Mouse (Mus musculus) hindbrain, embryonic 11.5 days (tissue): ENCODE data around the gene Nfic. TPM values are rescaled to one million over a fixed set of nuclear protein-coding genes. Genes with fewer than 3 reads are reported as not detected.

Source experiments
- ATAC-seq: fragments of 200-750 bp; cut with Nextera tagmentation; 2 replicates; pipeline ENCODE4 v1.8.0; 2017; ENCODE audit warnings: mild to moderate bottlenecking, moderate TSS enrichment, moderate library complexity; ENCODE audit not compliant: low FRiP score
- DNase-seq: peaks from one replicate; pipeline ENCODE4 v3.0.0-alpha.2; 2015; ENCODE audit warnings: low spot score
- H3K27ac ChIP-seq: fragments of 300-500 bp; sonication (generic); 2 replicates; pipeline ENCODE4 v1.5.1; 2014; ENCODE audit warnings: mild to moderate bottlenecking, low read depth, low read length
- H3K27me3 ChIP-seq: fragments of 300-500 bp; sonication (generic); 2 replicates; pipeline ENCODE4 v1.6.1; 2014; ENCODE audit warnings: mild to moderate bottlenecking, low read length, moderate library complexity, mixed read lengths; ENCODE audit not compliant: control insufficient read depth, insufficient read depth
- H3K36me3 ChIP-seq: fragments of 300-500 bp; sonication (generic); 2 replicates; pipeline ENCODE4 v1.6.1; 2014; ENCODE audit warnings: mild to moderate bottlenecking, low read length, moderate library complexity, mixed read lengths; ENCODE audit not compliant: control insufficient read depth, insufficient read depth
- H3K4me1 ChIP-seq: fragments of 300-500 bp; sonication (generic); replicated peaks from 2 replicates; pipeline ENCODE4 v1.6.1; 2014; ENCODE audit warnings: low read length, mixed read lengths; ENCODE audit not compliant: control insufficient read depth, insufficient read depth
- H3K4me2 ChIP-seq: fragments of 300-500 bp; sonication (generic); replicated peaks from 2 replicates; pipeline ENCODE4 v1.6.1; 2014; ENCODE audit warnings: mild to moderate bottlenecking, low read depth, low read length
- H3K4me3 ChIP-seq: fragments of 300-500 bp; sonication (generic); 2 replicates; pipeline ENCODE4 v1.5.1; 2014; ENCODE audit warnings: low read depth, low read length
- H3K9ac ChIP-seq: fragments of 300-500 bp; sonication (generic); 2 replicates; pipeline ENCODE4 v1.6.1; 2014; ENCODE audit warnings: low read depth, low read length
- H3K9me3 ChIP-seq: fragments of 300-500 bp; sonication (generic); 2 replicates; pipeline ENCODE4 v1.6.1; 2016; ENCODE audit warnings: low read length; ENCODE audit not compliant: control insufficient read depth
- WGBS: fragments of 180-500 bp; shearing (Covaris S2); extraction: QIAGEN DNeasy Blood & Tissue Kit; methylation state at CpG from one replicate; pipeline ENCODE4 v1.1.7; 2014; 5-methylcytosine and 5-hydroxymethylcytosine counted together
- polyA plus RNA-seq: library from polyadenylated mRNA; unstranded; fragments of >200 nt; fragmentation: Nextera tagmentation; extraction: Ambion mirVana; gene quantifications from 2 replicates; pipeline ENCODE4 v1.2.1, GENCODE M21; 2014

Nfic gene
- polyA plus RNA-seq, 1 experiment from 2014 or later: 11.9 TPM

DNA sequence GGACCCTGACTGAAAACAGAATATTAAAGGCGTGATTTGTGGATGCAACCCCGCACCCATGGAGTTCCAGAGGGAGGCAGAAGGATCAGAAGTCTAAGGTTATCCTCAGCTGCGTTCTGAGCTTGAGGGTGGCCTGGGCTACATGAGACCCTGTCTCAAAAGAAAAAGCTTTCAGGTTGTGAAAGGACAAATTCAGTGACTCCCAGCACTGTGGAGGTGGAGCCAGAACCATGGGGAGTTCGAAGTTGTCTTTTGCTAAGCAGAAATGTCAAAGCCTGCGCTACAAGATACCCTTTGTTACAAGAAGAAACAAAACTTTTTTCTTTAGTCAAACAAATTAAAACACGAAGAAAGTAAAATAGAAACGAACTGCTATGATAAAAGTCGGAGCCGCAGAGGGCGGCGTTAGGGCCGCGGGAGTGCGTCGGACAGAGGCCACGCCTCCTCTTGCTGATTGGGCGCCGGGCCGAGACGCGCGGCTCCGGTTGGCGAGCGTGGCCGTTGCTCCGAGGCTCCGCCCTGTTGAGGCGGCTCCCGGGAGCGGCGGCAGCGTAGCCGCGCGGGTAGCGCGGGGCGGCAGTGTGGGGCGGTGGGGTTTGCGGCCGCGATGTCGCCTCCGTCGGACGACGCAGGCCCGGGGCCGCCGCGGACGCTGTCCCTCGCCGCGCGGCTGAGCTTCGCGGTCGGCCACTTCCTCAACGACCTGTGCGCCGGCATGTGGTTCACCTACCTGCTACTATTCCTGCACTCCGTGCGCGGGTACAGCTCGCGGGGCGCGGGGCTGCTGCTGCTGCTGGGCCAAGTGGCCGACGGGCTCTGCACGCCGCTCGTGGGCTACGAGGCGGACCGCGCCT, 98.2 kb downstream of the Nfic start, which contains the start of gene Mfsd12:
TSS of gene Mfsd12 (plus strand) at position 501 of the 854 bp plus-strand sequence.
- Histone ChIP-seq H3K27me3 (no peaks in the 10 kb centered on the region; the same call in 1 of the 2 replicates), H3K36me3 (no peaks in the 10 kb centered on the region), H3K9me3 (no peaks in the 10 kb centered on the region), H3K27ac (no peak within 1 kb of the TSS), H3K4me3 (peak within 1 kb of the TSS; percentile 70), H3K4me1 (peaks cover 9% of the 10 kb centered on the region; the same call in 1 of the 2 replicates), H3K9ac (peak within 1 kb of the TSS; percentile 74), H3K4me2 (peak within 1 kb of the TSS; percentile 99)
- 2% methylated on average over 56 of the region's 79 CpGs for WGBS
- DNase-seq (peak; percentile 90), ATAC-seq (peak; percentile 90)

DNA sequence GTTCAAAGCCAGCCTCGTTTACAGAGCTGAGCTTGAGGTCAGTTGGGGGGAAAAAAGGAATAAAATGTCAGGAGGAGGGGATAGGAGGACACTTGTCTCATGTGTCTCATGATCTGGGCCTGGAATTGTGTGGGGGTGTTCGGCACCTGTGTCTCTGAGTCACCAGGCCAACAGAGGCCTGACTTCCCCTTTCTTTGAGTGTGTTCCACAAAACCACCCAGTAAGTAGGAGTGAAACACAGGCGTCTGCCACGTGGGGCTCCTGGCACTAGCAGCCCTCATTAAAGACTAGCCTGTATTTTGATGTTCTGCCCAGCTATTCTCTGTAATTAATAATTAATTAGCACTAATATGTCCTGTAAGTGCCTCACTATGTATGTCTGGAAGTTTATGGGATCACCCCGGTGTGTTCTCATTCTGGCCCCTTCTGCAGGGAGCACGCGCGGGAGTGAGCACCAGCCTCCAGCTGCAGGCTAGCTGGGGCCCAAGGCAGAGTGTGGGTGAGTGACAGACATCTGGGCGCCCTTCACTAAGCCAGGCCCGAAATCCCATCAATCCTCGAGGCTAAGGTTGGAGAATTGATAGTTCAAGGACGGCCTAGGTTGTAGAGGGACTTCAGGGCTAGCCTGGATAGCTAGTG, 99.0 kb downstream of the Nfic start:
- ATAC-seq: peak; percentile 2; the same call in 1 of the 2 replicates
- no peak for DNase-seq
- Histone ChIP-seq H3K36me3 (no peaks in the 10 kb centered on the region), H3K27ac (no peak overlapping the region), H3K9ac (no peak overlapping the region), H3K4me1 (peaks cover 9% of the 10 kb centered on the region; the same call in 1 of the 2 replicates), H3K4me2 (no peak overlapping the region), H3K27me3 (no peaks in the 10 kb centered on the region; the same call in 1 of the 2 replicates), H3K9me3 (no peaks in the 10 kb centered on the region), H3K4me3 (no peak overlapping the region; the same call in 1 of the 2 replicates)
- WGBS: 61% methylated on average over 12 of the region's 12 CpGs

DNA sequence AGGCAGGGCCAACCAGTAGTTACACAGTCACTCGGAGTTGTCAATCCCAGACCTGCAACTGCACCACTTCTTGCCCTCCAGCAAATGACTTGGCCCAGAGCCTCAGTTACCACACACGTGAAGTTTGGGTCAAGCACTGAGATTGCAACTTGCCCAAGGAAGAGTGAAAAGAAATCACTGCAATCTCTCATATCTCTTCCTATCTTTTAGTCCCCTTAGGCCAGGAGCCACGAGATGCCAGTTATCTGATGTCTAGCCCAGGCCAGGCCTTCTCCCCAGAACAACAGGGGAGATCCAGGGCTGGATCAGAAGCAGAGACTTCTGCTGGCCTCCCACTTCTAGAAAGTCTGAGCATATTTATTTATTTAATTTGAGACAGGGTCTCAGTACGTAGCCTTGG, 99.9 kb downstream of the Nfic start:
- 0 out of 2 replicates have a peak overlapping the region, but pooled peaks have one; percentile 11 for H3K9ac ChIP-seq
- H3K4me3 ChIP-seq: no peak overlapping the region
- no peaks in the 10 kb centered on the region for H3K9me3 ChIP-seq
- 81% methylated on average over 4 of the region's 4 CpGs for WGBS
- H3K36me3 ChIP-seq: no peaks in the 10 kb centered on the region
- H3K4me2 ChIP-seq: no peak overlapping the region
- no peak overlapping the region for H3K27ac ChIP-seq
- no peak for DNase-seq
- no peak for ATAC-seq
- H3K4me1 ChIP-seq: peaks cover 9% of the 10 kb centered on the region; the same call in 1 of the 2 replicates
- H3K27me3 ChIP-seq: no peaks in the 10 kb centered on the region; the same call in 1 of the 2 replicates

DNA sequence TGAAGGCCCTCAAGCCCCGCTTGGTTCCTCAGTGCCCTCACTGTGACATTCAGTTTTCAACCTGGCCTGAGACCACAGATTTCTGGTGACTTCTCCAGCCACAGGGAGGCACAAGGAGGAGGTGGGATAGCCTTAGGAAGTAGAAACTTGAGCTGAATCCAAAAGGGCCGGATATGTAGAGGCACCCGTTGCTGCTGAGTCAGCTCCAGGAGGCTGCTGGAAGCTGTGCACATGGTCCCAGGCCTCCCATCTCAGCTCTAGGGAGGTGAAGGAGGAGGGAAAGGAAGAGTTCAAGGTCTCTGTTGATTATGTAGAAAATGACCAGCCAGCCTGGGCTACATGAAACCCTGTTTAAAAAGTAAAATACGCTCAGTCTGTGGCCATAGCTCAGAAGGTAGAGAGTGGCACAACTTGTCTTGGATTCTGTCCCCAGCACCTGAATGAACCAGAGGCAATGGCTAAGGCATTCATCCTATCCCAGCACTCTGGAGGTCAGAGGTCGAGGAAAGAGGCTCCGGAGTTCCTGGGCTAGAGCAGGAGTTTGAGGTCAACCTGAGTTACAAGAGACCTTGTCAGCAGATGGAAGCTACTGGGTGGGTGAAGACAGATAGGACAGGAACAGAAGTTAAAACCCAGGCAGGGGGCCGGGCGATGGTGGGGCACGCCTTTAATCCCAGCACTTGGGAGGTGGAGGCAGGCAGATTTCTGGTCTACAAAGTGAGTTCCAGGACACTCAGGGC, 100.5 kb downstream of the Nfic start:
- Histone ChIP-seq H3K4me3 (no peak overlapping the region), H3K4me1 (peaks cover 9% of the 10 kb centered on the region; the same call in 1 of the 2 replicates), H3K9me3 (no peaks in the 10 kb centered on the region), H3K27ac (no peak overlapping the region), H3K27me3 (no peaks in the 10 kb centered on the region; the same call in 1 of the 2 replicates), H3K36me3 (no peaks in the 10 kb centered on the region), H3K9ac (no peak overlapping the region), H3K4me2 (no peak overlapping the region)
- WGBS: 68% methylated on average over 9 of the region's 9 CpGs
- DNase-seq: no peak
- ATAC-seq: no peak

DNA sequence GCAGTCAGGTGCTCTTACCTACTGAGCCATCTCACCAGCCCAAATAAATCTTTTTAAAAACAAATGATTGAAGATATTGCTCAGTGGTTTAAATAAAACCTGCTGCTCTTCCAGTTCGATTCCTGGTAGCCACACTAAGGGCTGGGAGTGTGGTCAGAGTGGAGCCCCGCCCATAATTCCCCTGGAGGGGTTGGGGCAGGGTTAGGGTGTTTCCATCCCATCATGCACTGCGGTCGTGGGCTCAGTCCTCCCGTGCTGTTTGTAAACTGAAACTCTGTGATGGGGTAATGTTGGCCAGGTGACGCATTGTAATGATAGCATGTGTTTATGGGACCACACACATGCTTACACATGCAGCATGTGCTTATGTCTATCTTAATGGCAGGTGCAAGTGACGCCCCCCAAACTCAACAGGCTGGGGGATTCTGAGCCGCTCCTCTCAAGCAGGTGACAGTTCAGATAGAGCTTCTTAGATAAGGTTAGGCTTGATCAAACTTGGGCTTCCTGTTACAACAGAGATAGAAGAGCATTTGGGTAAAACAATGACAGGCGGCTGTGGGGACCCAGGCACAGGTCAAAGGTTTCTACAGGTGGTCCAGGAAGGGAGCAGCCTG, 103.7 kb downstream of the Nfic start:
- H3K4me1 ChIP-seq: peaks cover 11% of the 10 kb centered on the region; the same call in 1 of the 2 replicates
- no peaks in the 10 kb centered on the region for H3K9me3 ChIP-seq
- 27% methylated on average over 9 of the region's 9 CpGs for WGBS
- H3K4me3 ChIP-seq: no peak overlapping the region
- no peak for DNase-seq
- no peak overlapping the region for H3K4me2 ChIP-seq
- H3K9ac ChIP-seq: no peak overlapping the region
- H3K27ac ChIP-seq: no peak overlapping the region
- no peaks in the 10 kb centered on the region for H3K36me3 ChIP-seq
- no peak for ATAC-seq
- peaks cover 7% of the 10 kb centered on the region; the same call in 1 of the 2 replicates for H3K27me3 ChIP-seq

DNA sequence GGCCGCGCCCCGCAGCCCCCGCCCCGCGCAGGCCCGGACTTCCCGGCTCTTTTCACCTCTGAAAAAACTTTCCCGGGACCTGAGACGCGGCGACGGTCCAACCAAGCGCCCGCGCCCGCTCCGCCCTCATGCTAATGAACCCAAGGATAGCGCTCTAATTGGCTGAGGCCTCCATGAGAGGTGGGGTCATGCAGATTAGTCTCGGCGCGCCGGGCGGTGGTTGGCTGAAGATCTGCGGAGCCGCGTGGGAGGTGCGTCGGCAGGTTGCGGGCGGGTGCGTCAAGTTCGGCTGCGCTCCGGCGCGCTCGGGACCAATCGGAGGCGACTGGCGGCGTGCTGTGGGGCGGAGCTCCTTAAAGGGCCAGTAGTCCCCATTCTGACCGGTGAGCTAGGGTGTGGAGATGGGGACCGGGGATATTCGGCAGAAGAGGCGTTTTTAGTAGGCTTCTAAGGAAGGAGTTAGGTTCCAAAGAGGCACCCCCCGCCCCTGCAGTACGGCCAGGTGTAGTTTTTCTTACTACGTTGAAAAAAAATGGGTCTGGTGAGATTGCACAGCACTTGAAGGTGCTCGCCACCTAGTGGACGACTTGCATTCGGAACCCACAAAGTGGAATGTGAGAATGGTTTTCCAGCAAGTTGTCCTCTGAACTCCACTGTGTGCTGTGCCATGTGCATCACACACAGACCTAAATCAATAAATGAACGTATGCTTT, 104.9 kb downstream of the Nfic start, which contains the start of gene Hmg20b:
TSS of gene Hmg20b (minus strand) at position 130 of the 713 bp plus-strand sequence.
- Histone ChIP-seq H3K27me3 (peaks cover 7% of the 10 kb centered on the region; the same call in 1 of the 2 replicates), H3K9ac (peak within 1 kb of the TSS; percentile 88), H3K27ac (peak within 1 kb of the TSS; percentile 68; the same call in 1 of the 2 replicates), H3K4me1 (peaks cover 13% of the 10 kb centered on the region; the same call in 1 of the 2 replicates), H3K9me3 (no peaks in the 10 kb centered on the region), H3K36me3 (no peaks in the 10 kb centered on the region), H3K4me3 (peak within 1 kb of the TSS; percentile 90), H3K4me2 (peak within 1 kb of the TSS; percentile 89)
- under 1% methylated on average over 54 of the region's 54 CpGs for WGBS
- ATAC-seq (peak; percentile 95), DNase-seq (peak; percentile 97)

DNA sequence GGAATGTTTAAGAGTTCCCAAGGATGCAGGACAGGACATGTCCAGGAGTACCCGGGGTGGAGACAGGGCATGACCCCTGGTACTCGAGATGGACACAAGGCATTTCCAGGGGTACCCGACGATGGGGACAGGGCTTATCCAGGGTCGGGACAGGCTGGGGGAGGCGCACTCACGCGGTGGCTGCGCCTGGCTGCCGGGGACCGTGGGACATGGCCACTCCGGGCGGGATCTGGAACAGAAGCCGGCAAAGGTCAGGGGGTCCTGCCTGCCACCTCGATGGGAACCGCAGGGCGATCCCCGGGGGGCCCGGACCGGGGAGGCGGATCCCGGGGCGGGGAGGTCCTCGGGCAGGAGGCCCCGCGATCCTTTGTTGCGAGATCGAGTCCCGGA, 105.5 kb downstream of the Nfic start:
- Histone ChIP-seq H3K27ac (peak overlapping the region; percentile 68; the same call in 1 of the 2 replicates), H3K27me3 (peaks cover 10% of the 10 kb centered on the region; the same call in 1 of the 2 replicates), H3K4me2 (peak overlapping the region; percentile 89), H3K4me1 (peaks cover 13% of the 10 kb centered on the region; the same call in 1 of the 2 replicates), H3K36me3 (no peaks in the 10 kb centered on the region; the same call in 1 of the 2 replicates), H3K9me3 (no peaks in the 10 kb centered on the region), H3K9ac (peak overlapping the region; percentile 88), H3K4me3 (peak overlapping the region; percentile 90)
- DNase-seq: no peak
- 0% methylated on average over 22 of the region's 29 CpGs for WGBS
- ATAC-seq: peak; percentile 48
